Mouse (Mus musculus) bone marrow, adult 2 months (tissue): Measurements from ENCODE around the gene Mycbp2.

ENCODE experiments used
- CTCF ChIP-seq: fragments of 200-500 bp; IDR thresholded peaks from 2 replicates; pipeline ENCODE4 v1.5.1; 2011; ENCODE audit warnings: low read length, control low read depth; ENCODE audit not compliant: control insufficient read depth, insufficient read depth
- POLR2A ChIP-seq: fragments of 200-500 bp; IDR thresholded peaks from 2 replicates; pipeline ENCODE4 v1.6.1; 2011; ENCODE audit warnings: low read depth, mild to moderate bottlenecking, control low read depth, low read length, borderline replicate concordance; ENCODE audit not compliant: control insufficient read depth

DNA sequence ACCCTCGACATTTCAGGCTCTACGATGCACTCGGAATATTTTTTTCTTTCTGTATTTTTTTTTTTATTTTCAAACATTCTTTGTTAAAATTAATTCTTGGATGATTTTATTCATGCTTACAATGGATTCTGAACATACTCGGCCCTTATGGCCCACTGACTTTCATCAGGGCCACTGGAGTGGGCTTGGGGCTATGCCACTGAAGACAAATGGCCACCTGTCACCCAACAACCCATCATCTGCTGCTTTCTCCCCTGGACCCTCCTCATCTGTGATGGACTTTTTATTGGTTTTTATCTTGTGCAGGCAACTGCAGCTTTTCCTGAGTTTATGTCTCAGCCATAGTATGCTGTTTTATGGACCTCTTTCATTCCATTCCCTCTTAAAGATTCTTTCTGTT, 40.8 kb upstream of the Mycbp2 start:
- TF ChIP-seq CTCF (no peak), POLR2A (no peak)
